Mouse (Mus musculus): ENCODE results near the gene Rgs10. TPM values are rescaled to one million over a fixed set of nuclear protein-coding genes. Genes with fewer than 3 reads are reported as not detected.

Gene Rgs10
- polyA plus RNA-seq, 1 experiment = 99.0 TPM

DNA sequence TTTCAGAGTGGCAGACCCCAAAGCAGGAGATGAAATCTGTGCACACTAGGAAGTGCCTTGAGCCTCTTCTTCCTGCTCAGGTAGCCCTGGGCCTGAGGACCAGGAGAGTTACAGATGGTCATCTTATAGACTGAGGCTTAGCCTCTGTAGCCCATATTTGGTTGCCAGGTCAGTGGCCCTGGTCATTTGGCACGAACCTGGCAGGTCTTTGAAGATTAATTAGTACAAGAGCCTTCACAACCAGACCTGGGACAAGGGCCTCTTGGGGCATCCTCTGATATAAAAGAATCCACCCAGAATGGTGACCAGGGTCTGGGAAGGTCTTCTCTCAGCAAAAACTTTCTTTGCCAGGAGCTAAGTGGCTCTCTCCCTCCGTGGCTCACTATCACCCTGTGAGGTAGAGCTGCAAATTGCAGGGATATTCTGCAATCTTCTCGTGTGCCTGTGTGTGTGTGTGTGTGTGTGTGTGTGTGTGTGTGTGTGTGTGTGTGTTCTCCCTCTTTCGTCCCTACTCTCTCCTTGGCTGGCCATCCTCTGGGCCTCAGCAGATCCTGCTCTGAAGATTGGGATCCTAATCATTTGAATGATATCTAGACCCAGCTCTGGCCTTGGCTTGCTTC is 53.4 kb downstream of the Rgs10 start:
- TF ChIP-seq GATA1 (IDR thresholded peaks at IDR 0.05; ENCODE audit: low read length) = no peak

DNA sequence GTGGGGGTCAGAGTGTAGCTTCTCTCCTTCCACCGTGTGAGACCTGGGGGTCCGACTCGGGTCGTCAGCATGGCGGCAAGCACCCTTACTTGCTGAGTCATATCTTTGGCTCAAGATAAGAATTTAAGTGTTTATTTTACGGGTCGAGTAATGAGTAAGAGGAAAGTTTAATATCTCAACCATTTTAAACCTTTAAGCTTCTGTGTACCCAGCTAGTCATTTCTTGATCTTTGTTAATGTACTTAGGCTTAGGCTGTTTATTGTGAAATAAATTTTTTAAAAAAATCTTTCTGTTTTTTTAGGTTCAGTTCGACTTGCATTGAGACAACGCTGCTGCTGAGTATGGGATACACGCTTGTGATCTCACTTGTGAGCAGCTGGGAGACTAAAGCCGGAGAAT is 54.0 kb downstream of the Rgs10 start:
- no peak for TF ChIP-seq GATA1 (IDR thresholded peaks at IDR 0.05; ENCODE audit: low read length)

GRCm38 (mm10) chr7:128363806-128364205 is 54.8 kb downstream of the Rgs10 start:
- no peak for TF ChIP-seq GATA1 (IDR thresholded peaks at IDR 0.05; ENCODE audit: low read length)

- no peak for TF ChIP-seq GATA1 (IDR thresholded peaks at IDR 0.05; ENCODE audit: low read length)
Observed at GRCm38 (mm10) chr7:128362916-128363315, 55.6 kb downstream of the Rgs10 start.

DNA sequence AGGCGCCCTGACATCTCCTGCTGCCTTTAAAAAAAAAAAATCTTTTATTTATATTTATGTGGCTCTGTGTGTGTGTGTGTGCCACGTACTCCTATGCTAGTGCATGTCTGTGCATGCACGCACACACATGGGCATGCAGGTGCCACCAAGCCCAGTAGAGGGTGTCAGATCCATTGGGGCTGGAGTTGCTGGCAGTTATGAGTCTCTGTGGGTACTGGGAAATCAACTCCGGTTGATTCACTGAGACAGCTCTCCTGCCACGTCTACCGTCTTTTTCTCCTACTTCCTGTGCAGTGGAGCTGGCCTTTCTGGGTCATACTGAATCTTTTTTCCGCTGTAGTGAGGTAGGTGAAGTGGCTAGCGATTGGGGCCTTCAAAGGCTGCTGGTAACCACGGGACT is 58.8 kb downstream of the Rgs10 start:
- TF ChIP-seq GATA1 (IDR thresholded peaks at IDR 0.05; ENCODE audit: low read length) = no peak

DNA sequence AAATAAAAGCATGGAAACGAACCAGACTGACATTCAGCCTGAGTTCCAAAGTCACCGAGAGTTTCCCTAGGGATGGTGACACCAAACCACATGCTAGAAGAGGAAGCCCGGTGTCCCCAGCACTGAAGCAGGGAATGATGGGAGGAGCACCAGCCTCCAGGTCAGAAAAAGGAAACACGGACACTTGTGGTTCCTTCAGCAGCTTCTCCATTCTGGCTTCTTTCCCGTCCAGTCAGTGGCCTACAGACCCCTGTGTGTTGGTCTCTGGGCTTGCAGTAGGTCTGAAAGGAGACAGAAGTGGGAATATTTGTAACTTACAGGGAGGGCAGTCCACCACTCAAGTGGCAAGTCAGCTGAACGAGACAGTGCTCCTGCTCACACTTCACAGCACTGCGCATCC is 59.4 kb downstream of the Rgs10 start:
- TF ChIP-seq GATA1 (IDR thresholded peaks at IDR 0.05; ENCODE audit: low read length) = no peak

GRCm38 (mm10) chr7:128358741-128359140 is 59.8 kb downstream of the Rgs10 start:
- no peak for TF ChIP-seq GATA1 (IDR thresholded peaks at IDR 0.05; ENCODE audit: low read length)

DNA sequence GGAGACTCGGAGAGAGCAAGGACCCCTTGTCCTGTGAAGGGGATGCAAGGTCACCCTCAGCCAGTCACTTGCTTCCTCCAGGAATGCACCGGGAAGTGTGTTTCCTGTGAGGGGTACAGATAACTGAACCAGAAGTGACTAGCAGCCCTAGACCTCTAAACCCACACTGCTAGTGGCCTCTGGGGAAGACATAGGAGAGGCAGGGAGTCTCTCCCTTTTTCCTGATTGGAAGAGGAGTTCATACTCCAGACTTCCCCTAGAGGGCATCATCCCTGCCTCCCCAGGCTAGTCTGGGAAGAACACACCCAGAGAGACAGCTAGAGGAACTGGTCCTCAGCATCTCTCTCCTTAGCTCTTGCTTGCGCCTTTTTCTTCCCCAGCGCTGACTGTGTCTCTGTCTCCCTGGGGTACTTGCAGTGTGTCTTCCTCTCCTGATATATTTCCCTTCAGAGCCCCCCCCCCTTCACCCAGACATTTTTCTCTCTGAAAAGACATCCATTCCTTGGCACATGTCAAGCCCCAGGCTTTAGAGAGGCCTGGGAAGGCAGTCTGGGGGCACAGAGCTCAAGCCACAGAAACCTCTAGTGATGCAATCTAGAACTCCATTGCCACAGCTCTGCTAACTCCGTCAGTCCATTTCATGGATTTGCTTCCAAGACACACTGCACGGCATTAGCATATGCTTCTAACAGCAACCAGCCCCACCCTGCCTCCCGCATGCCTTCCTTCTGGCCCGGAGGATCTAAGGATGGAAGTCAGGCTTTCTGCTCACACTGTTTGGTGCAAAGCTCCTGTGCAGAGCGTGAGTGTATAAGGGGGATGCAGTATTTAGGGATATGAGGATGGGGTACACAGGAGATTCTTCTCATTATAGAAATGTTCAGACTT is 61.4 kb downstream of the Rgs10 start:
- TF ChIP-seq GATA1 (IDR thresholded peaks at IDR 0.05; ENCODE audit: low read length) = no peak

- no peak for TF ChIP-seq GATA1 (IDR thresholded peaks at IDR 0.05; ENCODE audit: low read length)
Observed at GRCm38 (mm10) chr7:128355463-128355862, 63.1 kb downstream of the Rgs10 start.

- no peak for TF ChIP-seq GATA1 (IDR thresholded peaks at IDR 0.05; ENCODE audit: low read length)
Observed at GRCm38 (mm10) chr7:128352721-128353120, 65.8 kb downstream of the Rgs10 start.

GRCm38 (mm10) chr7:128351176-128351575 is 67.4 kb downstream of the Rgs10 start:
- no peak for TF ChIP-seq GATA1 (IDR thresholded peaks at IDR 0.05; ENCODE audit: low read length)

DNA sequence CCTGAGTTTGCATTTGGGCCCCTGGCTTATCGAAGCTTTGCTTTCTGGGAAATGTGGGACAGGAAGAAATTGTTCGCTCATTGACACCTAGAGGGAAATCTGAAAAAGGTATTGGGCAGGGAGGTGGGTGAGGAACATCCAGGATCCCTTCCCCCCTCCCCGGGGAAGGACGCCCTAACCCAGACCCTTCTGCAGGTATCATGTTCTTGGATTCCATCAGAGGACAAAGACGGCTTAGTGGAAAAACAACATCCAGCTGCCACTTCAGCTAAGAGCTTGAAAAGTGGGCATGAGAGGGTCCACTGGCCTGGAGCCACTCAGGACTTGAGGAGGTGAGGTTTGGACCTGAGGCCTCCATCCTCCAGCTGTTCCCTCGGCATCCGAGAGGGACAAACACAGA is 68.2 kb downstream of the Rgs10 start:
- TF ChIP-seq GATA1 (IDR thresholded peaks at IDR 0.05; ENCODE audit: low read length) = no peak

DNA sequence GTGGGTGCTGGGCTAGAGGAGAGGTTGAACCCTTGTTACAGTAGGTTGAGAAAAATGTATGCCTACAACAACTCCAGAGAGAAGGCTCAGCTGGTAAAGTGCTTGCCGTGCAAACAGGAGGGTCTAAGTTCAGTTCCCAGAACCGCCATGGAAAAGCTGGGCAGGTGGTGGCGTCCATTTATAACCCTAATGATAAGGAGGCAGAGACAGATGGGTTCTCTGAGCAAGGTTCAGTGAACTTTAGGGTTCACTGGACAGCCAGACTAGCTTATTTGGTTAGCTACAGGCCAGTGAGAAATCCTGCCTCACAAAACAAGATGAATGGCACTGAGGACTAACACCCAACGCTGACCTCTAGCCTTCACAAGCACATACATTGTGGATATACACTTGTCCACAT is 68.8 kb downstream of the Rgs10 start:
- TF ChIP-seq GATA1 (IDR thresholded peaks at IDR 0.05; ENCODE audit: low read length) = no peak

DNA sequence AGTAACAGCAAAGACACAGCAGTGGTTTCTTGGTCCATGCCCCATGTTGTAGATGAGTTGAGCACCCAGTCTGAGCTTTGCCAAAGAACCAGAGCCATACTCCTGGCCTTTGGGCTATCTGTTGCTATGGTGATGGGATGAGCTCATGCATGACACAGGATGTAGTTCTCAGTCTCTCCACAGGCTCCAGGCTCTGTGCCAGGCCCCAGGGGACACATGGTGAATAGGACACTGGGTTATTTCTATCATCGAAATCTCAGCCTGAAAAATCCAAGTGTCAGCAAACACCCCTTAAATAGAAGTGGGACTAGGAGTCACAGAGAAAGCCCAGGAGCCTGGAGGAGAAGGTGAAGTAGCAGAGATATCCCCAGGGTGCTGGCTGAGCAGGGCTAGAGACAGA is 70.0 kb downstream of the Rgs10 start:
- no peak for TF ChIP-seq GATA1 (IDR thresholded peaks at IDR 0.05; ENCODE audit: low read length)

DNA sequence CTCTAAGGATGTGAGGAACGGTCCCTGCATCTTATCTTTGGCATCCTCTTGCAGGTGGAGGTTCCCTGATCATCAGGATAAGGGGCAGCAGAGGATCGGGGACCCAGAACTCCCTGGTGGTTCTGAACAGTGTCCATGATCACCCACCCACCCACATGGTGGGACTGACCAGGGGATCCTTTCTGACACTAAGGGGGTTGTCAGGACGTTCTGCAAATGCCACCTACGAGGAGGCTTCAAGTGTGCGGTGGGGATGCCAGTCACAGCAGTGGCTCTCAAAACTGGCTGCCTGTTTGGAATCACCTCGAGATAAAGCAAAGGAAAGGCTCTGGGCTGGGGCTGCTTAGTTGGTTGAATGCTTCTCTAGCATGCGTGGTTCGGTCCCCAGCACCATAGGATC is 71.6 kb downstream of the Rgs10 start:
- TF ChIP-seq GATA1 (IDR thresholded peaks at IDR 0.05; ENCODE audit: low read length) = no peak

DNA sequence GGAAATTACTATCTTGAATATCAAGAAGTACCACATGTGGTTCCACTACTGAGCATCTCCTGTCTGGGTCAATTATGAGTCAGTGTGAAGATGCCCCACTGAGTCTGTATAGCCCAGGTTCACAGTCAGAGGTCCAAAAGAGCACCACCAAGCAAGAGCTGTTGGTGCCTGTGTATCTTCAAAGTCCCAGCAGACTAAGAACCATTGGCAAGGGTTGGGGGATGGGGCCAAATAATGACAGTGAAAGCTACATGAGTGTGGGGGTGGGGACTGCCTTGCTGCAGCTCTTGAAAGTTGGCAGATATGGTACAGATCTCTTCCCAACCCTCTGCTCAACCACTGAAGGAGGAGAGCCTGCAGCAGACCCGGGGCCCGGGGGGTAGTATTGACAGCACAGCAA is 72.0 kb downstream of the Rgs10 start:
- TF ChIP-seq GATA1 (IDR thresholded peaks at IDR 0.05; ENCODE audit: low read length) = no peak

GRCm38 (mm10) chr7:128345691-128346090 is 72.9 kb downstream of the Rgs10 start:
- TF ChIP-seq GATA1 (IDR thresholded peaks at IDR 0.05; ENCODE audit: low read length) = no peak

Measured in G1E-ER4 (cell line).